Comparison of ENCODE assay signal across 11 mouse cellular contexts in the genomic region with DNA sequence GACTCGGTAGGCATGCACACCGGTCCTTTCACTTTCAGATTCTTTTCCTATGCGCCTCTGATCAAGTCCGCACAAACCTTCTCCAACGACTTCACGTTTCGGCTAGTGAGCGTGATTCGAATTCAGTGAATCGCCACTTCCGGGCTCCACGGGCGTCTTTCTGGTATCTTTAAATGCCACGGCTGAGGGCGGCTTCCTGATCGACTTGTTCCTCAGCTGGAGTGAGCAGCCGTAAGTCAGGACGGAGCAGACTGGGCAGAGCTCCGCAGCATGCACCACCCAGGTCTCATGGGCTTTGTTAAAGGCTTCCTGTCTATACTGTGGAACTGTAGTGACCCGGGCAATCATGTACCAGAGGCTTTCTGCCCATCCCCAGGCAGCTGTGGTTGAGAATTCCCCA. TPM values are rescaled to one million over a fixed set of nuclear protein-coding genes. Genes with fewer than 3 reads are reported as not detected.
DNase-seq lines count a peak whose midpoint lies in the region; ATAC-seq and TF ChIP-seq lines count a peak whose summit lies in the region.
"Had no signal": no experiment of that assay in that cellular context is flagged by ENCODE, and none has a peak within 500 bp of the region (broad histone marks: within the 10 kb centered on the region; RNA-seq: fewer than 3 reads in every experiment).

No protein-coding gene starts in this region.

- no peaks in the 10 kb centered on the region for H3K4me1 ChIP-seq in heart, postnatal 0 days (ENCODE audit: control insufficient read depth, insufficient read depth)
- H3K4me1 ChIP-seq in heart, embryonic 11.5 days (ENCODE audit: control insufficient read depth, insufficient read depth, low read length), result no peaks in the 10 kb centered on the region
- H3K4me1 ChIP-seq in lung, adult 2 months (ENCODE audit: control insufficient read depth, insufficient read depth, low read length), result no peaks in the 10 kb centered on the region; the same call in 1 of the 2 replicates
- no peaks in the 10 kb centered on the region for H3K4me1 ChIP-seq in hindbrain, embryonic 14.5 days (replicated peaks; ENCODE audit: control insufficient read depth, insufficient read depth, low read length)

- intact Hi-C loops in gastrocnemius, postnatal 36 days (cut with DNase I), result no loop called here

- peak overlapping the region; percentile 12; the same call in 1 of the 2 replicates for H3K4me2 ChIP-seq in heart, postnatal 0 days (ENCODE audit: low read depth, low read length)
- no peak overlapping the region for H3K4me2 ChIP-seq in heart, embryonic 11.5 days
- H3K4me2 ChIP-seq in hindbrain, embryonic 14.5 days (replicated peaks), result no peak overlapping the region

- DNase-seq in heart, postnatal 0 days (ENCODE audit: low spot score), result no peak
- DNase-seq in ZHBTc4 (ENCODE audit: low read depth, low spot score), result peak; percentile 12
- DNase-seq in lung, adult 2 months, result peak; percentile 22
- peak; percentile 47 for DNase-seq in spleen, postnatal 36 days (ENCODE audit: low spot score in 2 of 2)
- no peak for DNase-seq in left cerebral cortex, adult 8-10 months (ENCODE audit: low spot score in 2 of 2)
- DNase-seq in hindbrain, embryonic 14.5 days (ENCODE audit: low spot score), result no peak
- no peak for DNase-seq in gastrocnemius, postnatal 36 days
- DNase-seq: right cerebral cortex, postnatal 4 days had no signal

- ATAC-seq in heart, postnatal 0 days (ENCODE audit: insufficient read depth, low read depth), result peak; percentile 30; the same call in 1 of the 2 replicates
- ATAC-seq in heart, embryonic 11.5 days (replicated peaks; ENCODE audit: insufficient number of reproducible peaks, low FRiP score, low TSS enrichment), result no peak
- no peak for ATAC-seq in hindbrain, embryonic 14.5 days (ENCODE audit: low FRiP score)

- no peak for TF ChIP-seq EP300 in heart, postnatal 0 days (IDR thresholded peaks at IDR 0.05; ENCODE audit: low read depth)

- H3K27me3 ChIP-seq in heart, postnatal 0 days (ENCODE audit: control insufficient read depth, insufficient read depth, low read length), result no peaks in the 10 kb centered on the region
- no peaks in the 10 kb centered on the region for H3K27me3 ChIP-seq in heart, embryonic 11.5 days (ENCODE audit: control insufficient read depth, insufficient read depth, low read length)
- H3K27me3 ChIP-seq in hindbrain, embryonic 14.5 days (ENCODE audit: control insufficient read depth, insufficient read depth, low read length), result no peaks in the 10 kb centered on the region

- H3K9me3 ChIP-seq in heart, postnatal 0 days (replicated peaks; ENCODE audit: control insufficient read depth, low read length), result peaks cover 3% of the 10 kb centered on the region; the same call in 1 of the 2 replicates
- H3K9me3 ChIP-seq in heart, embryonic 11.5 days (replicated peaks; ENCODE audit: control insufficient read depth, low read length), result no peaks in the 10 kb centered on the region
- H3K9me3 ChIP-seq in hindbrain, embryonic 14.5 days (ENCODE audit: control insufficient read depth, low read length), result peaks cover 5% of the 10 kb centered on the region; the same call in 1 of the 2 replicates

- TF ChIP-seq CTCF in heart, postnatal 0 days (IDR thresholded peaks at IDR 0.05; ENCODE audit: low read depth), result no peak
- TF ChIP-seq CTCF in lung, adult 2 months (IDR thresholded peaks at IDR 0.05; ENCODE audit: insufficient read depth, low read length), result no peak

- no peak overlapping the region for H3K9ac ChIP-seq in heart, postnatal 0 days (replicated peaks; ENCODE audit: low read depth, low read length)
- no peak overlapping the region for H3K9ac ChIP-seq in heart, embryonic 11.5 days (ENCODE audit: low read depth, low read length)
- no peak overlapping the region for H3K9ac ChIP-seq in hindbrain, embryonic 14.5 days

- H3K36me3 ChIP-seq in heart, postnatal 0 days (replicated peaks; ENCODE audit: control insufficient read depth, insufficient read depth, low read length), result no peaks in the 10 kb centered on the region
- no peaks in the 10 kb centered on the region for H3K36me3 ChIP-seq in heart, embryonic 11.5 days (ENCODE audit: control insufficient read depth, insufficient read depth, low read length)
- no peaks in the 10 kb centered on the region for H3K36me3 ChIP-seq in hindbrain, embryonic 14.5 days (replicated peaks; ENCODE audit: control insufficient read depth, insufficient read depth)
- H3K36me3 ChIP-seq: G1E had no signal

- peak overlapping the region; percentile 22; the same call in 1 of the 2 replicates for H3K4me3 ChIP-seq in heart, postnatal 0 days (ENCODE audit: low read depth, low read length)
- no peak overlapping the region for H3K4me3 ChIP-seq in heart, embryonic 11.5 days (ENCODE audit: low read depth, low read length)
- peak overlapping the region; percentile 62 for H3K4me3 ChIP-seq in lung, adult 2 months (replicated peaks; ENCODE audit: extremely low read depth, low read depth, low read length)
- no peak overlapping the region for H3K4me3 ChIP-seq in hindbrain, embryonic 14.5 days (replicated peaks; ENCODE audit: low read length)

- WGBS in heart, postnatal 0 days, result 76% methylated on average over 20 of the region's 20 CpGs
- WGBS in heart, embryonic 11.5 days (ENCODE audit: insufficient replicate concordance), result 75% methylated on average over 20 of the region's 20 CpGs
- WGBS in lung, adult 2 months, result 50% methylated on average over 20 of the region's 20 CpGs
- WGBS in hindbrain, embryonic 14.5 days, result 91% methylated on average over 20 of the region's 20 CpGs

- peak; percentile 76; the same call in 1 of the 2 replicates for TF ChIP-seq POLR2A in lung, adult 2 months (IDR thresholded peaks at IDR 0.05; ENCODE audit: borderline replicate concordance, extremely low read depth, low read depth, low read length)

- H3K27ac ChIP-seq in heart, postnatal 0 days (ENCODE audit: low read depth), result no peak overlapping the region
- H3K27ac ChIP-seq in heart, embryonic 11.5 days (ENCODE audit: low read depth, low read length), result no peak overlapping the region
- H3K27ac ChIP-seq in hindbrain, embryonic 14.5 days, result no peak overlapping the region

RNA-seq across cellular contexts. Expression of gene Mgst2, which starts 23.5 kb away (rescaled TPM):
- 3.2 and 16.5 TPM in 2 replicates for total RNA-seq in heart, postnatal 0 days (2014; rRNA removed; ENCODE audit: low replicate concordance)
- polyA plus RNA-seq in heart, postnatal 0 days (2015; fragmentation: Nextera tagmentation; extraction: Ambion mirVana), result 8.7 and 9.4 TPM in 2 replicates
- polyA plus RNA-seq in heart, embryonic 11.5 days (2014; fragmentation: Nextera tagmentation; extraction: Ambion mirVana), result 1.6 and 2.9 TPM in 2 replicates
- polyA plus RNA-seq in lung, adult 2 months (2012; rRNA removed), result 1.3 and 3.6 TPM in 2 replicates
- total RNA-seq in left cerebral cortex, adult 8-10 months (2022), result under 1 TPM in 1 of 4 experiments, not detected in 3; 0.72 TPM
- polyA plus RNA-seq in hindbrain, embryonic 14.5 days (2014; fragmentation: Nextera tagmentation; extraction: Ambion mirVana), result 0.52 and 0.82 TPM in 2 replicates
- total RNA-seq in gastrocnemius, postnatal 36 days (2021), result under 1 TPM; 0.22 to 0.61 TPM
- total RNA-seq: left cerebral cortex, postnatal 25 days had no signal

Comparison
In these comparisons a context has a peak if more than half of its experiments do, and no peak if none do; other contexts are left out.
1. H3K4me3 ChIP-seq: peak in heart, postnatal 0 days (single experiment) and lung, adult 2 months (single experiment); none in heart, embryonic 11.5 days (single experiment) and hindbrain, embryonic 14.5 days (single experiment).
2. DNase-seq: peak in ZHBTc4 (single experiment), lung, adult 2 months (single experiment) and spleen, postnatal 36 days (2 of 2); none in heart, postnatal 0 days (single experiment), left cerebral cortex, adult 8-10 months (0 of 2), hindbrain, embryonic 14.5 days (single experiment) and gastrocnemius, postnatal 36 days (0 of 2).